Mouse (Mus musculus) intestine, postnatal 0 days (tissue): ENCODE results near the gene Fbxl15. TPM values are rescaled to one million over a fixed set of nuclear protein-coding genes. Genes with fewer than 3 reads are reported as not detected.

ENCODE experiments used
- ATAC-seq: fragments of 200-750 bp; cut with Nextera tagmentation; 2 replicates; pipeline ENCODE4 v1.8.0; 2017; ENCODE audit warnings: mild to moderate bottlenecking, moderate TSS enrichment, moderate library complexity
- H3K27ac ChIP-seq: fragments of 300-500 bp; sonication (generic); 2 replicates; pipeline ENCODE4 v1.5.1; 2014; ENCODE audit warnings: mild to moderate bottlenecking, low read depth, low read length, moderate library complexity
- H3K27me3 ChIP-seq: fragments of 300-500 bp; sonication (generic); replicated peaks from 2 replicates; pipeline ENCODE4 v1.6.1; 2014; ENCODE audit warnings: low read length, mixed read lengths; ENCODE audit not compliant: control insufficient read depth, insufficient read depth
- H3K36me3 ChIP-seq: fragments of 300-500 bp; sonication (generic); 2 replicates; pipeline ENCODE4 v1.6.1; 2014; ENCODE audit warnings: mild to moderate bottlenecking, moderate library complexity; ENCODE audit not compliant: control insufficient read depth, insufficient read depth
- H3K4me1 ChIP-seq: fragments of 300-500 bp; sonication (generic); replicated peaks from 2 replicates; pipeline ENCODE4 v1.6.1; 2014; ENCODE audit warnings: antibody characterized with exemption, low read length, mixed read lengths; ENCODE audit not compliant: control insufficient read depth, insufficient read depth
- H3K4me2 ChIP-seq: fragments of 300-500 bp; sonication (generic); replicated peaks from 2 replicates; pipeline ENCODE4 v1.6.1; 2014; ENCODE audit warnings: low read depth, mild to moderate bottlenecking, moderate library complexity
- H3K4me3 ChIP-seq: fragments of 300-500 bp; sonication (generic); 2 replicates; pipeline ENCODE4 v1.5.1; 2014; ENCODE audit warnings: low read depth, low read length
- H3K9ac ChIP-seq: fragments of 300-500 bp; sonication (generic); 2 replicates; pipeline ENCODE4 v1.6.1; 2014; ENCODE audit warnings: mild to moderate bottlenecking, low read depth, low read length
- H3K9me3 ChIP-seq: fragments of 300-500 bp; sonication (generic); 2 replicates; pipeline ENCODE4 v1.6.1; 2016; ENCODE audit warnings: mixed run types; ENCODE audit not compliant: control insufficient read depth
- CTCF ChIP-seq: sonication (generic); IDR thresholded peaks from 2 replicates; pipeline ENCODE4 v1.5.1; 2016; ENCODE audit warnings: low read depth, mild to moderate bottlenecking, control low read depth, antibody characterized with exemption, moderate library complexity
- WGBS: fragments of 180-500 bp; shearing (Covaris S2); extraction: QIAGEN DNeasy Blood & Tissue Kit; methylation state at CpG from one replicate; pipeline ENCODE4 v1.1.7; 2014; 5-methylcytosine and 5-hydroxymethylcytosine counted together
- polyA plus RNA-seq: library from polyadenylated mRNA; unstranded; fragments of >200 nt; fragmentation: Nextera tagmentation; extraction: Ambion mirVana; gene quantifications from 2 replicates; pipeline ENCODE4 v1.2.1, GENCODE M21; 2015

The Fbxl15 gene
- polyA plus RNA-seq, 1 experiment from 2014 or later = 22.0 TPM

- Histone ChIP-seq H3K27ac (no peak overlapping the region), H3K4me2 (no peak overlapping the region), H3K4me1 (peaks cover 15% of the 10 kb centered on the region; the same call in 1 of the 2 replicates), H3K9me3 (no peaks in the 10 kb centered on the region), H3K4me3 (no peak overlapping the region), H3K9ac (no peak overlapping the region), H3K36me3 (peaks cover 22% of the 10 kb centered on the region), H3K27me3 (peaks cover 11% of the 10 kb centered on the region)
- ATAC-seq = no peak
- 93% methylated on average over 12 of the region's 12 CpGs for WGBS
- TF ChIP-seq CTCF = no peak
Measured at GRCm38 (mm10) chr19:46330696-46331095, 2.7 kb downstream of the Fbxl15 start.

DNA sequence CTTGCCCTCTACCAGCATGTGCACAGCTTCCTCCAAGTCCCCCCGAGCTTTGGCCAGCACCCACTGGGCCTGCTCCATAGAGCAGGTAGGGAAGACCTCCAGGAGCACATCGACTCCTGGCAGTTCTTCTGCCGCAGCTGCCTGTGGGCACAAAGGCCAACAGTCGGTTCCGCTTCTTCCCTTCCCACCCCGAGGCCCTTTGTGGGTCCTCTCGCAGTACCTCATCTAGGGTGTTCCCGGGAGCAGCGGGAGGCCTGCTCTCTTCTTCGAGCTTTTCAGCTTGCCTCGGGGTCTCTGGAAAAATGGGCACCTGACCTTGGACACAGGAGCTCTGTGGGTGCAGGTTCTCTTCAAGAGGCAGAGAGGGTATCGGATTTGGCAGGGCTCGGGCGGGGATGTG is 3.3 kb downstream of the Fbxl15 start:
- no peak overlapping the region for H3K9ac ChIP-seq
- peaks cover 22% of the 10 kb centered on the region for H3K36me3 ChIP-seq
- no peaks in the 10 kb centered on the region for H3K9me3 ChIP-seq
- ATAC-seq = no peak
- H3K27ac ChIP-seq = no peak overlapping the region
- TF ChIP-seq CTCF = no peak
- no peak overlapping the region for H3K4me3 ChIP-seq
- H3K4me1 ChIP-seq = peaks cover 15% of the 10 kb centered on the region; the same call in 1 of the 2 replicates
- no peak overlapping the region for H3K4me2 ChIP-seq
- WGBS = 93% methylated on average over 14 of the region's 14 CpGs
- H3K27me3 ChIP-seq = peaks cover 5% of the 10 kb centered on the region

DNA sequence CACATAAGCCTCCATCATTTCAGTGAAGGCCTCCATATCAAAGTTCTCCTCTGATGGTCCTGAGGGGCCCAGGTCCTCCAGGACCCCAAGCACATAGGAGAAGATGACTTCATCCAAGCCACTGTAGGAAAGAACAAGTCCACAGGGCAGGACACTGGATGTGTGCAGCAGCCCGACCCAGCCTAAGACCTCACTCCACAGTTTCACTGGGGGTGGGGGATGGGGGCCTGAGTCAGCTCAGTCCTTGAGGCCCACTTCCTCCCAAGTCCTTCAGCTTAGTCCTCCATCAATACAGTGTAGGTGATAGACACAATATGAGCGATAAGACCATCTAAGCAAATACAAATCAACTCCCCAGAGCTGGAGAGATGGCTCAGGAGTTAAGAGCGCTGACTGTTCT is 4.0 kb downstream of the Fbxl15 start:
- TF ChIP-seq CTCF = no peak
- no peak overlapping the region for H3K27ac ChIP-seq
- 81% methylated on average over 3 of the region's 3 CpGs for whole genome bisulfite sequencing

GRCm38 (mm10) chr19:46332721-46333339 is 4.8 kb downstream of the Fbxl15 start:
- 72% methylated on average over 7 of the region's 7 CpGs for WGBS
- ATAC-seq = no peak
- no peaks in the 10 kb centered on the region for H3K27me3 ChIP-seq
- peaks cover 22% of the 10 kb centered on the region for H3K36me3 ChIP-seq
- H3K4me2 ChIP-seq = no peak overlapping the region
- H3K9ac ChIP-seq = no peak overlapping the region
- H3K4me1 ChIP-seq = peaks cover 17% of the 10 kb centered on the region; the same call in 1 of the 2 replicates
- H3K9me3 ChIP-seq = no peaks in the 10 kb centered on the region
- H3K27ac ChIP-seq = no peak overlapping the region
- no peak overlapping the region for H3K4me3 ChIP-seq
- no peak for TF ChIP-seq CTCF

More for the DNA sequence above, 4.0 kb downstream of the Fbxl15 start:
- H3K9ac ChIP-seq = no peak overlapping the region
- H3K4me3 ChIP-seq = no peak overlapping the region
- H3K9me3 ChIP-seq = no peaks in the 10 kb centered on the region
- peaks cover 15% of the 10 kb centered on the region; the same call in 1 of the 2 replicates for H3K4me1 ChIP-seq
- peaks cover 22% of the 10 kb centered on the region for H3K36me3 ChIP-seq
- no peak overlapping the region for H3K4me2 ChIP-seq
- ATAC-seq = no peak
- no peaks in the 10 kb centered on the region; the same call in 1 of the 2 replicates for H3K27me3 ChIP-seq

DNA sequence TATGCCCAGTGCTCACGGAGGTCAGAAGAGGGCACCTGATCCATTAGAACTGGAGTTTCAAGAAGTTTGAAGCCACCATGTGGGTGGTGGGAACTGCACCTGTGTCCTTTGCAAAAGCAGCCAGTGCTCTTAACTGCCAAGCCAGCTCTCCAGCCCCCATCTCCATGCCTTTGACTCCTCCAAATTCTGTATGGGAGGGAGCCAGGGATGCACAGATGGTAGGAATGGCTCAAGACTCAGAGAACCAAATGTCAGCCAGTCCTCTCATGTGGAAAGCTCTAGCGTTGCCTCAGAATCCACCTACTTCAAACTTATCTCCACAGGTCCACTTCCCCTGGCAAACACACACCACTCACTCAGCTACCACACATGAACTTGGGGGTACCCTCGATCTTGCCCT is 5.9 kb downstream of the Fbxl15 start:
- Histone ChIP-seq H3K27ac (no peak overlapping the region), H3K4me1 (peaks cover 17% of the 10 kb centered on the region; the same call in 1 of the 2 replicates), H3K4me3 (no peak overlapping the region), H3K9me3 (no peaks in the 10 kb centered on the region), H3K27me3 (no peaks in the 10 kb centered on the region), H3K36me3 (peaks cover 22% of the 10 kb centered on the region), H3K9ac (no peak overlapping the region), H3K4me2 (no peak overlapping the region)
- no peak for ATAC-seq
- WGBS = 88% methylated on average over 3 of the region's 3 CpGs
- TF ChIP-seq CTCF = no peak

DNA sequence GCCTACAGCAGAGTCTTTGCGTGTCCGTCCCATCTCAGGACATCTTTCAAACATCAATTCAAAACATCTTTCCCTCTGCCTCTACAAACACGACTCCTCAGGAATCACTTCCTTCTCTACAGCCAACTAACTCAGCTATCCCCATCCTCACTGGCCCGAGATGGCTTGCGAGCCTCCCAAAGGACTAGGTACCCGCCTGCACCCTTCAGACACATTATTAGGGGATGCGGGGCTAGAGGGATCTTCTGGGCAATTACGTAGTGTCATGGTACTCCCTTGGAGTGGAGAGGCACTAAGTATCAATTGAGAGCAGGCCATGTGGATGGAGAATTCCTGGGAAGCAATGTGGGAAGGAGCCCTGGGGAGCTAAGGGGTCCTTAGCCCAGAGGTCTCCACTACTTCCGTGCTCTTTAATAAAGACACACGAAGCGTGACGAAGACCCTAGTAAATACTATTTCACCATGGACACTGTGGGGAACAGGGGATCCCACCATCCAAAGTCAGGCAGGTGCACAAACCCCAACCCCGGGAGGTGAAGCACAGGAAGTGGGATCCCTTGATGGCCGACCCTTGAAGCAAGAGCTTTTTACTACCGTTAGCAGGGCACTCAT is 9.8 kb downstream of the Fbxl15 start:
- no peaks in the 10 kb centered on the region for H3K9me3 ChIP-seq
- H3K27ac ChIP-seq = no peak overlapping the region
- WGBS = 29% methylated on average over 15 of the region's 15 CpGs
- peak overlapping the region; percentile 80 for H3K4me3 ChIP-seq
- H3K4me1 ChIP-seq = 0 out of 2 replicates have a peak, but pooled peaks cover 12% of the 10 kb centered on the region
- no peaks in the 10 kb centered on the region for H3K27me3 ChIP-seq
- peak overlapping the region; percentile 85 for H3K4me2 ChIP-seq
- TF ChIP-seq CTCF = no peak
- peak overlapping the region; percentile 73 for H3K9ac ChIP-seq
- no peaks in the 10 kb centered on the region for H3K36me3 ChIP-seq
- ATAC-seq = no peak
